Mouse (Mus musculus): ENCODE measurements around the gene Vps51.

- no peak for TF ChIP-seq POLR2A (IDR thresholded peaks at IDR 0.05; ENCODE audit: low read depth, low read length)
- no peak for TF ChIP-seq CTCF (IDR thresholded peaks at IDR 0.05; ENCODE audit: extremely low read depth, insufficient read depth, insufficient read length, insufficient replicate concordance)
Measured at GRCm38 (mm10) chr19:6121761-6122160, 44.7 kb upstream of the Vps51 start.

All from spleen, adult 2 months (tissue).